ENCODE assay signal across 10 mouse cellular contexts in the genomic region with DNA sequence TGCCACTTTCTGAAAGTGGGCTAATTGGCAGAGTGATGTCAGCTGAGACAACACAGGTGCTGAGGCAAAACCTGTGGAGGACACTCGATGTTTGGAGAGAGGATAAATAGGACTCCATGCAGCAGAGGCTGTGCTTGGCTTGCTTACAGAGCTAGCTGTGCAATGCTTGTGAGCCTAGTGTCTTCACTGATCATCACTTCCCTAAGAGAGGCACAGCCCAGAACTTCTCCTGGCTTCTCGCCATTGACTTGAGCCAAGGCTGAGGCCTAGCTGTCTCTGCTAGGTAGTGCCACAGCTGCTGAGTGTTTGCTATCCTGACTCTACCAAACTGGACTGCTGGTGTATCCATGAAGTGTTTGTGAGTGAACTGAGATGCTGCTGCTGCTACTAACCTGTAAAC. TPM values are rescaled to one million over a fixed set of nuclear protein-coding genes. Genes with fewer than 3 reads are reported as not detected.
DNase-seq lines count a peak whose midpoint lies in the region; ATAC-seq lines count a peak whose summit lies in the region.
"Had no signal": no experiment of that assay in that cellular context is flagged by ENCODE, and none has a peak within 500 bp of the region (broad histone marks: within the 10 kb centered on the region; RNA-seq: fewer than 3 reads in every experiment).

No protein-coding gene starts in this region.

- DNase-seq in midbrain, embryonic 11.5 days (ENCODE audit: low spot score, missing footprints), result peak; percentile 84
- DNase-seq in embryonic facial prominence, embryonic 14.5 days (ENCODE audit: low spot score), result peak; percentile 53
- DNase-seq in heart, postnatal 4 days, result peak; percentile 58
- peak; percentile 27 for DNase-seq in ovary, postnatal 14 days (ENCODE audit: low spot score)
- no peak for DNase-seq in thymus, postnatal 36 days
- no peak for DNase-seq in spleen, postnatal 4 days (ENCODE audit: low spot score in 2 of 2)
- DNase-seq in frontal cortex, adult 2 months (ENCODE audit: extremely low spot score in 1 of 2, low spot score in 1 of 2), result no peak
- DNase-seq: right cerebral cortex, adult 18-20 months had no signal

- H3K4me2 ChIP-seq in midbrain, embryonic 11.5 days, result no peak overlapping the region
- no peak overlapping the region for H3K4me2 ChIP-seq in midbrain, embryonic 15.5 days
- H3K4me2 ChIP-seq in embryonic facial prominence, embryonic 14.5 days (ENCODE audit: low read depth, low read length), result no peak overlapping the region
- H3K4me2 ChIP-seq: limb, embryonic 13.5 days had no signal

- H3K4me3 ChIP-seq in midbrain, embryonic 11.5 days (ENCODE audit: low read depth, low read length), result no peak overlapping the region
- no peak overlapping the region for H3K4me3 ChIP-seq in midbrain, embryonic 15.5 days
- H3K4me3 ChIP-seq in embryonic facial prominence, embryonic 14.5 days (ENCODE audit: low read depth, low read length), result no peak overlapping the region
- H3K4me3 ChIP-seq: limb, embryonic 13.5 days had no signal

- no peaks in the 10 kb centered on the region for H3K27me3 ChIP-seq in midbrain, embryonic 11.5 days (ENCODE audit: control insufficient read depth, insufficient read depth, low read length)
- H3K27me3 ChIP-seq in midbrain, embryonic 15.5 days (replicated peaks), result no peaks in the 10 kb centered on the region
- H3K27me3 ChIP-seq in embryonic facial prominence, embryonic 14.5 days (replicated peaks; ENCODE audit: control insufficient read depth, insufficient read depth, low read length), result no peaks in the 10 kb centered on the region
- H3K27me3 ChIP-seq: limb, embryonic 13.5 days had no signal

- H3K4me1 ChIP-seq in midbrain, embryonic 11.5 days (ENCODE audit: control insufficient read depth, insufficient read depth, low read length), result no peaks in the 10 kb centered on the region
- peaks cover 2% of the 10 kb centered on the region; the same call in 1 of the 2 replicates for H3K4me1 ChIP-seq in midbrain, embryonic 15.5 days
- H3K4me1 ChIP-seq in embryonic facial prominence, embryonic 14.5 days (ENCODE audit: control insufficient read depth, insufficient read depth, low read length), result no peaks in the 10 kb centered on the region

- H3K27ac ChIP-seq in midbrain, embryonic 11.5 days (ENCODE audit: low read depth, low read length), result no peak overlapping the region
- no peak overlapping the region for H3K27ac ChIP-seq in midbrain, embryonic 15.5 days
- H3K27ac ChIP-seq in embryonic facial prominence, embryonic 14.5 days (replicated peaks; ENCODE audit: low read depth, low read length), result no peak overlapping the region
- H3K27ac ChIP-seq: limb, embryonic 13.5 days had no signal

- no peak for ATAC-seq in midbrain, embryonic 11.5 days (ENCODE audit: low FRiP score)
- ATAC-seq in midbrain, embryonic 15.5 days (replicated peaks), result no peak
- ATAC-seq in embryonic facial prominence, embryonic 14.5 days (ENCODE audit: low read depth), result peak; percentile 13; the same call in 1 of the 2 replicates

- H3K9ac ChIP-seq in midbrain, embryonic 11.5 days (ENCODE audit: low read length), result no peak overlapping the region
- H3K9ac ChIP-seq in midbrain, embryonic 15.5 days, result no peak overlapping the region
- H3K9ac ChIP-seq in embryonic facial prominence, embryonic 14.5 days (ENCODE audit: low read depth, low read length), result no peak overlapping the region
- H3K9ac ChIP-seq: limb, embryonic 13.5 days had no signal

- H3K9me3 ChIP-seq in midbrain, embryonic 11.5 days (ENCODE audit: control insufficient read depth, low read length), result no peaks in the 10 kb centered on the region
- H3K9me3 ChIP-seq in midbrain, embryonic 15.5 days, result no peaks in the 10 kb centered on the region
- no peaks in the 10 kb centered on the region for H3K9me3 ChIP-seq in embryonic facial prominence, embryonic 14.5 days (ENCODE audit: control insufficient read depth, low read length)
- H3K9me3 ChIP-seq: limb, embryonic 13.5 days had no signal

- WGBS in midbrain, embryonic 11.5 days, result 78% methylated on average over 2 of the region's 2 CpGs
- WGBS in midbrain, embryonic 15.5 days, result 83% methylated on average over 2 of the region's 2 CpGs
- 42% methylated on average over 2 of the region's 2 CpGs for WGBS in embryonic facial prominence, embryonic 14.5 days

- no peaks in the 10 kb centered on the region for H3K36me3 ChIP-seq in midbrain, embryonic 11.5 days (ENCODE audit: control insufficient read depth, insufficient read depth, low read length)
- no peaks in the 10 kb centered on the region for H3K36me3 ChIP-seq in midbrain, embryonic 15.5 days (replicated peaks)
- H3K36me3 ChIP-seq in embryonic facial prominence, embryonic 14.5 days (ENCODE audit: control insufficient read depth, insufficient read depth, low read length), result peaks cover 16% of the 10 kb centered on the region

RNA-seq across cellular contexts. Expression of a gene that starts 17.3 kb away (rescaled TPM):
- 2.9 and 3.1 TPM in 2 replicates for polyA plus RNA-seq in midbrain, embryonic 11.5 days (2014; fragmentation: Nextera tagmentation; extraction: Ambion mirVana)
- polyA plus RNA-seq in midbrain, embryonic 15.5 days (2015; fragmentation: Nextera tagmentation; extraction: Ambion mirVana), result 3.6 TPM in 2 replicates
- polyA plus RNA-seq in embryonic facial prominence, embryonic 14.5 days (2014; fragmentation: Nextera tagmentation; extraction: Ambion mirVana), result 0.82 and 1.5 TPM in 2 replicates
- total RNA-seq in heart, postnatal 4 days (2021), result not detected
- polyA plus RNA-seq in frontal cortex, adult 2 months (2012; rRNA removed), result 0.80 and 1.5 TPM in 2 replicates

RNA-seq across cellular contexts. Expression of a gene that starts 17.4 kb away (rescaled TPM):
- 8.5 and 9.0 TPM in 2 replicates for polyA plus RNA-seq in midbrain, embryonic 11.5 days (2014; fragmentation: Nextera tagmentation; extraction: Ambion mirVana)
- polyA plus RNA-seq in midbrain, embryonic 15.5 days (2015; fragmentation: Nextera tagmentation; extraction: Ambion mirVana), result 6.5 and 8.7 TPM in 2 replicates
- polyA plus RNA-seq in embryonic facial prominence, embryonic 14.5 days (2014; fragmentation: Nextera tagmentation; extraction: Ambion mirVana), result 5.0 and 6.3 TPM in 2 replicates
- 1 to 10 TPM; 5.8 to 6.2 TPM for total RNA-seq in heart, postnatal 4 days (2021)
- 12.0 and 13.3 TPM in 2 replicates for polyA plus RNA-seq in frontal cortex, adult 2 months (2012; rRNA removed)

Comparison
In these comparisons a context has a peak if more than half of its experiments do, and no peak if none do; other contexts are left out.
1. DNase-seq: peak in midbrain, embryonic 11.5 days (single experiment), embryonic facial prominence, embryonic 14.5 days (single experiment), heart, postnatal 4 days (single experiment) and ovary, postnatal 14 days (single experiment); none in thymus, postnatal 36 days (0 of 2), spleen, postnatal 4 days (0 of 2) and frontal cortex, adult 2 months (0 of 2).